Comparison of ENCODE assay signal across 11 mouse cellular contexts in the genomic region with DNA sequence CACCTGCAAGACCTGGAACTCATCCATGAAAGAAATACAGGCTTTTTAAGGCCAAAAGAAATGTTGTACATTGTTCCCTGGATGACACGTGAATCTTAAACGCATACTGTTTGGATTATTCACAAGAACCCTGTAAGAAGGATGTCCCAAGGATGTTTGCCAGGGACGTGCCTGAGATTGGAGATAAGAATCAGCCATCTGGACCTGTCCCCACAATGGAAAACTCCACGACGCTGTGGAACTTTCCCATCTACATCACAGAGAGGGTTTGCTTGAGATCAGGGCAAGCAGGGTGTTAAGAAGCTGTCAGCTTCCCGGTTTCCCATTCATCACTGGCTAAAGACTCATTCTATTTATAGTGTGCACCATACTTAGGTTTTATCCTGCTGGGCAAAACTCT.
DNase-seq lines count a peak whose midpoint lies in the region; ATAC-seq and TF ChIP-seq lines count a peak whose summit lies in the region.
"Had no signal": no experiment of that assay in that cellular context is flagged by ENCODE, and none has a peak within 500 bp of the region (broad histone marks: within the 10 kb centered on the region; RNA-seq: fewer than 3 reads in every experiment).

No protein-coding gene starts in this region.

- peak; percentile 40 for DNase-seq in gastrocnemius, postnatal 25 days
- no peak for DNase-seq in gastrocnemius, postnatal 10 days
- DNase-seq in adrenal gland, adult 2 months, result peak; percentile 83
- peak; percentile 65 for DNase-seq in lung, embryonic 14.5 days
- no peak for DNase-seq in MN1 (ENCODE audit: low spot score)
- DNase-seq in forebrain, embryonic 10.5 days (ENCODE audit: extremely low spot score, low spot score), result no peak
- DNase-seq in midbrain, embryonic 14.5 days, result no peak
- DNase-seq: embryo, embryonic 11 days had no signal

- no peak overlapping the region for H3K4me3 ChIP-seq in heart, embryonic 14.5 days (ENCODE audit: control insufficient read depth in 1 of 2, insufficient read depth in 1 of 2, low read depth in 1 of 2, low read length in 2 of 2)
- no peak overlapping the region for H3K4me3 ChIP-seq in lung, embryonic 14.5 days (ENCODE audit: low read depth, low read length)
- no peak overlapping the region for H3K4me3 ChIP-seq in forebrain, embryonic 10.5 days
- H3K4me3 ChIP-seq in midbrain, embryonic 14.5 days (replicated peaks; ENCODE audit: low read depth, low read length), result no peak overlapping the region
- H3K4me3 ChIP-seq: forebrain, embryonic 12.5 days; liver, embryonic 15.5 days had no signal

- TF ChIP-seq CTCF in lung, embryonic 14.5 days (IDR thresholded peaks at IDR 0.05; ENCODE audit: low read depth), result no peak

- peak; percentile 27; the same call in 1 of the 2 replicates for ATAC-seq in heart, embryonic 14.5 days (ENCODE audit: insufficient number of reproducible peaks, insufficient read depth, low FRiP score, low read depth)
- ATAC-seq in lung, embryonic 14.5 days (ENCODE audit: insufficient read depth), result no peak
- no peak for ATAC-seq in midbrain, embryonic 14.5 days (ENCODE audit: low FRiP score, low TSS enrichment)

- no peak overlapping the region for H3K4me2 ChIP-seq in heart, embryonic 14.5 days (ENCODE audit: low read length)
- H3K4me2 ChIP-seq in lung, embryonic 14.5 days, result no peak overlapping the region
- H3K4me2 ChIP-seq in midbrain, embryonic 14.5 days (ENCODE audit: low read length), result no peak overlapping the region
- H3K4me2 ChIP-seq: forebrain, embryonic 12.5 days; liver, embryonic 15.5 days had no signal

- peaks cover 2 to 5% of the 10 kb centered on the region in 2 experiments; a peak in 2 of 4 replicates for H3K4me1 ChIP-seq in heart, embryonic 14.5 days (ENCODE audit: control insufficient read depth in 2 of 2, insufficient read depth in 2 of 2, low read length in 2 of 2)
- no peaks in the 10 kb centered on the region for H3K4me1 ChIP-seq in lung, embryonic 14.5 days (ENCODE audit: insufficient read depth)
- 0 out of 2 replicates have a peak, but pooled peaks cover 3% of the 10 kb centered on the region for H3K4me1 ChIP-seq in forebrain, embryonic 10.5 days
- H3K4me1 ChIP-seq in midbrain, embryonic 14.5 days (ENCODE audit: control insufficient read depth, insufficient read depth, low read length), result no peaks in the 10 kb centered on the region
- H3K4me1 ChIP-seq: forebrain, embryonic 12.5 days; liver, embryonic 15.5 days had no signal

- no peaks in the 10 kb centered on the region for H3K27me3 ChIP-seq in heart, embryonic 14.5 days (ENCODE audit: control insufficient read depth, insufficient read depth, low read length)
- H3K27me3 ChIP-seq in lung, embryonic 14.5 days (ENCODE audit: insufficient read depth, low read length), result no peaks in the 10 kb centered on the region
- H3K27me3 ChIP-seq in forebrain, embryonic 10.5 days (ENCODE audit: poor library complexity, severe bottlenecking), result no peaks in the 10 kb centered on the region
- H3K27me3 ChIP-seq in midbrain, embryonic 14.5 days (ENCODE audit: control insufficient read depth, insufficient read depth, low read length), result no peaks in the 10 kb centered on the region
- H3K27me3 ChIP-seq: forebrain, embryonic 12.5 days had no signal

- H3K27ac ChIP-seq in heart, embryonic 14.5 days (replicated peaks in 1 of 2; ENCODE audit: control insufficient read depth in 1 of 2, insufficient read depth in 1 of 2, low read depth in 2 of 2, low read length in 2 of 2), result no peak overlapping the region
- H3K27ac ChIP-seq in lung, embryonic 14.5 days (ENCODE audit: low read depth), result no peak overlapping the region
- no peak overlapping the region for H3K27ac ChIP-seq in forebrain, embryonic 10.5 days
- H3K27ac ChIP-seq in midbrain, embryonic 14.5 days (replicated peaks; ENCODE audit: low read depth, low read length), result no peak overlapping the region
- H3K27ac ChIP-seq: forebrain, embryonic 12.5 days; liver, embryonic 15.5 days had no signal

- 14% methylated on average over 6 of the region's 6 CpGs for WGBS in heart, embryonic 14.5 days
- 13% methylated on average over 6 of the region's 6 CpGs for WGBS in lung, embryonic 14.5 days
- 78% methylated on average over 6 of the region's 6 CpGs for WGBS in forebrain, embryonic 10.5 days
- WGBS in midbrain, embryonic 14.5 days, result 61% methylated on average over 6 of the region's 6 CpGs

- no peaks in the 10 kb centered on the region for H3K36me3 ChIP-seq in heart, embryonic 14.5 days (ENCODE audit: control insufficient read depth, insufficient read depth, low read length)
- H3K36me3 ChIP-seq in lung, embryonic 14.5 days (ENCODE audit: insufficient read depth), result no peaks in the 10 kb centered on the region
- no peaks in the 10 kb centered on the region for H3K36me3 ChIP-seq in forebrain, embryonic 10.5 days (replicated peaks)
- H3K36me3 ChIP-seq in midbrain, embryonic 14.5 days (ENCODE audit: control insufficient read depth, insufficient read depth, low read length), result no peaks in the 10 kb centered on the region
- H3K36me3 ChIP-seq: forebrain, embryonic 12.5 days; liver, embryonic 15.5 days had no signal

- no peaks in the 10 kb centered on the region for H3K9me3 ChIP-seq in heart, embryonic 14.5 days (ENCODE audit: control insufficient read depth, low read length)
- no peaks in the 10 kb centered on the region for H3K9me3 ChIP-seq in lung, embryonic 14.5 days (ENCODE audit: low read depth, low read length)
- H3K9me3 ChIP-seq in forebrain, embryonic 10.5 days, result no peaks in the 10 kb centered on the region
- H3K9me3 ChIP-seq in midbrain, embryonic 14.5 days (ENCODE audit: control insufficient read depth, low read length), result no peaks in the 10 kb centered on the region
- H3K9me3 ChIP-seq: forebrain, embryonic 12.5 days; liver, embryonic 15.5 days had no signal

- no peak overlapping the region for H3K9ac ChIP-seq in heart, embryonic 14.5 days (ENCODE audit: low read length)
- H3K9ac ChIP-seq in lung, embryonic 14.5 days, result no peak overlapping the region
- no peak overlapping the region for H3K9ac ChIP-seq in midbrain, embryonic 14.5 days (replicated peaks; ENCODE audit: low read length)
- H3K9ac ChIP-seq: forebrain, embryonic 12.5 days; liver, embryonic 15.5 days had no signal

Comparison
In these comparisons a context has a peak if more than half of its experiments do, and no peak if none do; other contexts are left out.
1. DNase-seq: peak in gastrocnemius, postnatal 25 days (single experiment), adrenal gland, adult 2 months (single experiment) and lung, embryonic 14.5 days (single experiment); none in gastrocnemius, postnatal 10 days (single experiment), MN1 (single experiment), forebrain, embryonic 10.5 days (single experiment) and midbrain, embryonic 14.5 days (single experiment).